Mouse (Mus musculus) heart, embryonic 10.5 days (tissue): ENCODE data around the gene Hist1h4k. TPM values are rescaled to one million over a fixed set of nuclear protein-coding genes. Genes with fewer than 3 reads are reported as not detected.
A peak's percentile ranks its signal among the peaks of the same experiment; 100 is the strongest.
"Not testable (repeated sequence)": the region's sequence is repeated elsewhere in the genome, so short reads cannot be mapped to it uniquely, and the experiment has no call there.

Source experiments
- DNase-seq: peaks from one replicate; pipeline ENCODE4 v3.0.0-alpha.2; 2017; ENCODE audit warnings: low spot score
- H3K27ac ChIP-seq: fragments of 300-500 bp; sonication (generic); 2 replicates; pipeline ENCODE4 v1.5.1; 2016; ENCODE audit warnings: mild to moderate bottlenecking
- H3K27me3 ChIP-seq: fragments of 300-500 bp; sonication (generic); 2 replicates; pipeline ENCODE4 v1.6.1; 2016; ENCODE audit warnings: mild to moderate bottlenecking; ENCODE audit not compliant: poor library complexity, insufficient read depth, severe bottlenecking
- H3K36me3 ChIP-seq: fragments of 300-500 bp; sonication (generic); 2 replicates; pipeline ENCODE4 v1.6.1; 2016; ENCODE audit warnings: mild to moderate bottlenecking, moderate library complexity
- H3K4me1 ChIP-seq: fragments of 300-500 bp; sonication (generic); 2 replicates; pipeline ENCODE4 v1.6.1; 2016; ENCODE audit warnings: mild to moderate bottlenecking
- H3K4me3 ChIP-seq: fragments of 300-500 bp; sonication (generic); 2 replicates; pipeline ENCODE4 v1.5.1; 2016; ENCODE audit warnings: mild to moderate bottlenecking, moderate library complexity
- H3K9me3 ChIP-seq: fragments of 300-500 bp; sonication (generic); 2 replicates; pipeline ENCODE4 v1.6.1; 2016; ENCODE audit warnings: mild to moderate bottlenecking, moderate library complexity
- WGBS: fragments of 180-500 bp; shearing (Covaris S2); methylation state at CpG from one replicate; pipeline ENCODE4 v1.1.7; 2016; 5-methylcytosine and 5-hydroxymethylcytosine counted together
- polyA plus RNA-seq: library from polyadenylated mRNA; unstranded; fragments of >200 nt; fragmentation: Nextera tagmentation; extraction: Ambion mirVana; gene quantifications from 2 replicates; pipeline ENCODE4 v1.2.1, GENCODE M21; 2016

The Hist1h4k gene
- polyA plus RNA-seq, 1 experiment from 2014 or later, result 3.8 TPM

DNA sequence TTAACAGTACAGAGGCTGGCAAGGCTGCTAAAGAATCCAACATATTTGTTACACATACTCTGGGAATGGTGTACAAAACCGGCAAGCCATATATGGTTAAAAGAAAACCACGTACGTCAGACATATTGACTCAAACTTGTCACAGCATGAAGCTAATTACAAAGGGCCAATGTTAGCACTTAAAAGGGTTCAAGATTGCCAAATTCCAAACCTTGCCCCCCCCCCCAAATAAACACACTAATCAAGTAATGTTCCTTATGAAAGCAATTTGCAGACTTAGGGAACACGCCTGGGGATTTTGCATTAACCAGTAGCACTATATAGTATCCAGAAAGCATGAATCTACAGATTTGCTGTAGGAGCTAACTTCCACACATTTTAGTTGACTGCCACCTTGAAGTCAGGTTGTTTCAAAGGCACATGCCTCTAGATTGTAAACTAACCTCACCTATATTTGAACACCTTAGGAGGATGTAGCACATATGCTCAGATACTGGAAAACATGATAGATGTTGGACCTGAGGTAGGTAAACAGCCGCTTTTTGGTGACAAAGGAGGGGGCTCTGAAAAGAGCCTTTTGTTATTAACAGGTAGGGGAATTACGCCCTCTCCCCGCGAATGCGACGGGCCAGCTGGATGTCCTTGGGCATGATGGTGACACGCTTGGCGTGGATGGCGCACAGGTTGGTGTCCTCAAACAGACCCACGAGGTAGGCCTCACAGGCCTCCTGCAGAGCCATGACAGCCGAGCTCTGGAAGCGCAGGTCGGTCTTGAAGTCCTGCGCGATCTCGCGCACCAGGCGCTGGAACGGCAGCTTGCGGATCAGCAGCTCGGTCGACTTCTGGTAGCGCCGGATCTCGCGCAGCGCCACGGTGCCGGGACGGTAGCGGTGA lies 32.3 kb upstream of the Hist1h4k start:
- Histone ChIP-seq H3K4me3 (peak overlapping the region; percentile 57), H3K4me1 (peaks cover 22% of the 10 kb centered on the region), H3K27ac (peak overlapping the region; percentile 90)
- not testable (repeated sequence) for H3K27me3 ChIP-seq, DNase-seq, H3K36me3 ChIP-seq, H3K9me3 ChIP-seq
- 2% methylated on average over 15 of the region's 35 CpGs for WGBS

DNA sequence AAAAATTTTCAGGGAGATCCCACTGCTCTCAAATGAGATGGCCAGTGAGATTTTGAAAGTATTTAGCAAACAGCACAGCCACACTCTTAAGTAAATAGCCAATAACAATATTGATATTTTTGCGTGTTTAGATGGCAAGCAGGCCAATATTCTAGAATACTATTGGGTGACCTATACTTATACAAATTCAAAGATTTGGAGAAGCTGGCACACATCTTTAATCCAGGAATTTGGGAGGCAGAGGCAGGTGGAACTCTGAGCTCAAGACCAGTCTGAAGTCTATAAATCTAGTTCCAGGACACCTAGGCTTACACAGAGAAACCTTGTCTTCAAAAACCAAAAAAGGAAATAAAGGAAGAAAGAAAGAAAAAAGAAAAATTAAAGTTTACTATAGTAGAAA lies 31.3 kb upstream of the Hist1h4k start:
- Histone ChIP-seq H3K9me3 (no peaks in the 10 kb centered on the region), H3K27ac (peak overlapping the region; percentile 82; the same call in 1 of the 2 replicates), H3K27me3 (no peaks in the 10 kb centered on the region), H3K4me1 (peaks cover 22% of the 10 kb centered on the region), H3K4me3 (no peak overlapping the region), H3K36me3 (no peaks in the 10 kb centered on the region)
- 88% methylated on average over 1 of the region's 1 CpGs for WGBS
- DNase-seq, result no peak

DNA sequence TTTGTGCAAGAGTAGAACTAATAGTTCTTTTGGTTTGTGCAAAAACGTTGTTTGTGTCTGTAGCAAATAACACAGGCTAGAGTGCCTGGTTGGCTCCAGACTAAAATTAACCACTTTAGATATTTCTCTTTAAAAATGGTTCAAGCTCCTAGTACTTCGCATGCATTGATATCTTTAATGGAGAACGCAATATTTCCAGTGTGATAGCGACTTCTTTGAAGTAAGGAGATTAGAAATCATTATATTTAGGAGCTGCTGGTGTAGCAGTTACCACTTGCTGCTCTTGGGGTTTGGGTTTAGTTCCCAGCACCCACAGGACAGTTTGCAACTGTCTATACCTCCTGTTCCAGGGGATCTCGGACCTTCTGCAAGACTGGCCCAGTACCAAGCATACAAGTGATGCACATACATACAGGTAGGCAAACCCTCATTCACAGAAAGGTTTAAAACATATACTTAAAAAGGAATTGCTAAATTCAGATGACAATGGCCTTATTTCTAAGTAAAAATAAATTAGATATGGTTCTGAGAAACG lies 30.8 kb upstream of the Hist1h4k start:
- no peaks in the 10 kb centered on the region for H3K9me3 ChIP-seq
- H3K27ac ChIP-seq, result peak overlapping the region; percentile 93
- no peak for DNase-seq
- H3K27me3 ChIP-seq, result no peaks in the 10 kb centered on the region
- H3K36me3 ChIP-seq, result no peaks in the 10 kb centered on the region
- H3K4me3 ChIP-seq, result peak overlapping the region; percentile 68
- peaks cover 20% of the 10 kb centered on the region for H3K4me1 ChIP-seq
- WGBS, result 41% methylated on average over 6 of the region's 6 CpGs

DNA sequence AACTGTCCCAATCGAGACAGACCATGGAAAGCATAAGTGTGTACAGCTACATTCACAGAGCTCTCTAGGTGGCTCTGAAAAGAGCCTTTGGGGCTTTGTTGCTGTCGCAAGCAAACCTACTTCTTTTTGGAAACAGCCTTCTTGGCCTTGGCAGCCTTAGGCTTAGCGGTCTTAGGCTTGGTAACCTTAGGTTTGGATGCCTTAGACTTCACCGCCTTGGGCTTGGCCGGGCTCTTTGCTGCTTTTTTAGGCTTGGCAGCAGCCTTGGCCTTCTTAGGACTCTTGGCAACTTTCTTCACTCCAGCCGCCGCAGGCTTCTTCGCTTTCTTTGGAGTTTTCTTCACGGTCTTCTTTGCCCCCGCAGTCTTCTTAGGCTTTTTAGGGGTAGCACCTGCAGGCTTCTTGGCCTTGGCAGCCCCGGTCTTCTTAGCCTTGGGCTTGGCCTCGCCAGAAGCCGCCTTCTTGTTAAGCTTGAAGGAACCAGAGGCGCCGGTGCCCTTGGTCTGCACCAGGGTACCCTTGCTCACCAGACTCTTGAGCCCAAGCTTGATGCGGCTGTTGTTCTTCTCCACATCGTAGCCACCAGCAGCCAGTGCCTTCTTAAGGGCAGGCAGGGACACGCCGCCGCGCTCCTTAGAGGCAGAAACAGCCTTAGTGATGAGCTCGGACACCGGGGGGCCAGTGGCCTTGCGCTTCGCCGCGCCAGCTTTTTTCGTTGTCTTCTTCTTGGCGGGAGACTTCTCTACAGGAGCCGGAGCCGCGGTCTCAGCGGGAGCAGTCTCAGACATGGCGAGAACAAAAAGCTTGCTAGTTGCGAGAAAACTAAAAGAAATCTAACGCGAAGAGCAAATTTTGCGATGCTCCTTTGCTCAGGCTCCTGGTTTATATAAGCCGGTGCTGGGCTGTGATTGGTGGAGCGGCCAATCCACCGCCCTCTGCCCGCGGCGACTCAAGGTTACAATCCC lies 29.7 kb upstream of the Hist1h4k start, which contains the start of gene Hist1h1b:
Hist1h1b (minus strand) TSS at position 859 of the 965 bp plus-strand sequence.
- under 1% methylated on average over 44 of the region's 44 CpGs for WGBS
- peak within 1 kb of the TSS; percentile 68 for H3K4me3 ChIP-seq
- no peaks in the 10 kb centered on the region for H3K9me3 ChIP-seq
- H3K27me3 ChIP-seq, result no peaks in the 10 kb centered on the region
- H3K27ac ChIP-seq, result peak within 1 kb of the TSS; percentile 93
- DNase-seq, result peak; percentile 90
- H3K36me3 ChIP-seq, result no peaks in the 10 kb centered on the region
- peaks cover 16% of the 10 kb centered on the region for H3K4me1 ChIP-seq

DNA sequence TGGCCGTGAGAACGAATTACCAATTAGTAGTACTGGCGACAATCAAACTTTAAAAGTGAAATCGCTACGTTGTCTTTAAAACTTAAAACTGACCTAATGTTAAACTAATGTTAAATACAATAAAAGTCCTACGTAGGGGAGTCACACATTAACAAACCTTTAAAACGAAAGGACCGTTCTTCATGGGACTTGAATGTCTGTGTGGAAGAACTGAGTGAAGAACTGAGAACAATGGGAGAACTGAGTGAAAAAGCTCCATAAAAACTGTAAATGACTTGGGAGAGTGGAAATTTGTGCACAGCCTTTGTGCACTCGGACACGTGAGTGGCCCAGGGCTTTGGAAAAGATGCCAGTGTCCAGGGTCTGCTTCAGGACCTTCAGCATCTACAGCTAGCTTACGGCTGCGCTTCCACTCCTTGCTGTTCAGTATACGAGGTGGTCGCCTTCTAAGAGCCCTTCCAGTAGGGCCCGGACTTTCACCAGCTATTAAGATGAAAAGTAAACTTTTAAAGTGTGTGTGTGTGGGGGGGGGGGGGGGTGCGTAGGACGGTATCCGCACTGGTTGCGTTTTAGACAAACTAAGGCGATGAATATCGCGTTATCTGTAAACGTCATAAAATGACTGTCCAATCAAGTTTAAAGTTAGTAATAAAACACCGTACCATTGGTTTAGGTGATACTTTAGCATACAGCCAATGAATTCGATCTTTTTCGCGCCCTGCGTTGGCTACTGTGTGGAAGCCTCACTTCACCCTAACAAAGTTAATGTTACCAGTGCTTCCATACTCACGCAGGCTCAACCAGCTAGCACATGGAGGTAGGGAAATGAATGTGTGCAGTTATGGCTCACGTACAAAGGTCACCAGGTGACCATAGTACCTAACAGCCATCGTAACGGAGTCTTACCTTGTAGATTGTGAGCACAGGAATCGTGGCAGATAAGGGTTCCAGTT lies 28.8 kb upstream of the Hist1h4k start:
- H3K9me3 ChIP-seq, result no peaks in the 10 kb centered on the region
- DNase-seq, result peak; percentile 86
- H3K4me3 ChIP-seq, result peak overlapping the region; percentile 68
- 9% methylated on average over 32 of the region's 33 CpGs for WGBS
- no peaks in the 10 kb centered on the region for H3K27me3 ChIP-seq
- H3K27ac ChIP-seq, result peak overlapping the region; percentile 93
- no peaks in the 10 kb centered on the region for H3K36me3 ChIP-seq
- H3K4me1 ChIP-seq, result peaks cover 13% of the 10 kb centered on the region

DNA sequence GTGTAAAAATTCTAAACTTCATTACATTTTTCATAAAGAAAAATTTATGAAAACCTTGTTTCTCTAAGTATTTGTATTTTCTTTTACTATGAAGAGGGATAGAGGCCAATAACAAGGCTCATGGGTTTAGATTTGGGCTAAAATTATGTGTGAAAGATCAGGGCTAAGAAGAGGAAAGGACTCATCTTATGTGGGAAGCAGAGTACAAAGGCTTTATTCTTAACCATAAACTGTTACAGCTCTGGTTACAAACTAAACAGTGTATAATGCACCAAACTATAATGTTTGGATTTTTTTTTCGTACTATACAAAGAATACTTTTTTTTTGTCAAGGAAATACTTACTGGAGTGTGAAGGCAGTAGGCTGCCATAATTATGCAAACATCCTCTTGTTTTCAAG lies 5.4 kb upstream of the Hist1h4k start:
- no peak for DNase-seq
- no peaks in the 10 kb centered on the region for H3K9me3 ChIP-seq
- WGBS, result 86% methylated on average over 1 of the region's 1 CpGs
- peaks cover 17% of the 10 kb centered on the region; the same call in 1 of the 2 replicates for H3K4me1 ChIP-seq
- H3K36me3 ChIP-seq, result no peaks in the 10 kb centered on the region
- peak overlapping the region; percentile 60 for H3K4me3 ChIP-seq
- no peak overlapping the region for H3K27ac ChIP-seq
- H3K27me3 ChIP-seq, result no peaks in the 10 kb centered on the region

DNA sequence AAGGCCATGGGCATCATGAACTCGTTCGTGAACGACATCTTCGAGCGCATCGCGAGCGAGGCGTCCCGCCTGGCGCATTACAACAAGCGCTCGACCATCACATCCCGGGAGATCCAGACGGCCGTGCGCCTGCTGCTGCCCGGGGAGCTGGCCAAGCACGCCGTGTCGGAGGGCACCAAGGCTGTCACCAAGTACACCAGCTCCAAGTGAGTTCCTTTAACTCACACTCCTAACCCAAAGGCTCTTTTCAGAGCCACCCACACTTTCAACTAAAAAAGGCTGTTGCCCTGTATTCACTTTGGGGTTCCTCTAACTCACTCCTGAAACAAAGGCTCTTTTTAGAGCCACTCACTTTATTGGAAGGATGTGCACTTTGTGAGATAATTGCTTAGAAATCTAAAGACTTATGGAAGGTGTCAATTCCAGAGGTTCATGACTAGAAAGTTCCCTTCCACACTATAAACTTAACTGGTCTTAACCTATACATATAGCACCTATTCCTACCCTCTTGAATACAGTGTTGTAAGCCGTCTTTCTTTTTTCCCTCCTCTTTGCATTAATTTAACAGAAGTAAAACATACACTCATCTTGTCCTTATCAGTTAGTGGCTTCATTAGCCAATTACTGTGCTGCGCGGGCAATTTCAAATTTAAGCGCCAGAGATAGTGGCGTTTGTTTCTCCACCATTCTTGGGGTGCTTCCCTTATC lies 4.1 kb upstream of the Hist1h4k start:
- H3K9me3 ChIP-seq, H3K27me3 ChIP-seq, H3K36me3 ChIP-seq: not testable (repeated sequence)
- H3K4me3 ChIP-seq, result peak overlapping the region; percentile 60
- H3K27ac ChIP-seq, result peak overlapping the region; percentile 83
- H3K4me1 ChIP-seq, result peaks cover 17% of the 10 kb centered on the region; the same call in 1 of the 2 replicates
- WGBS, result under 1% methylated on average over 23 of the region's 26 CpGs
- DNase-seq, result peak; percentile 86

DNA sequence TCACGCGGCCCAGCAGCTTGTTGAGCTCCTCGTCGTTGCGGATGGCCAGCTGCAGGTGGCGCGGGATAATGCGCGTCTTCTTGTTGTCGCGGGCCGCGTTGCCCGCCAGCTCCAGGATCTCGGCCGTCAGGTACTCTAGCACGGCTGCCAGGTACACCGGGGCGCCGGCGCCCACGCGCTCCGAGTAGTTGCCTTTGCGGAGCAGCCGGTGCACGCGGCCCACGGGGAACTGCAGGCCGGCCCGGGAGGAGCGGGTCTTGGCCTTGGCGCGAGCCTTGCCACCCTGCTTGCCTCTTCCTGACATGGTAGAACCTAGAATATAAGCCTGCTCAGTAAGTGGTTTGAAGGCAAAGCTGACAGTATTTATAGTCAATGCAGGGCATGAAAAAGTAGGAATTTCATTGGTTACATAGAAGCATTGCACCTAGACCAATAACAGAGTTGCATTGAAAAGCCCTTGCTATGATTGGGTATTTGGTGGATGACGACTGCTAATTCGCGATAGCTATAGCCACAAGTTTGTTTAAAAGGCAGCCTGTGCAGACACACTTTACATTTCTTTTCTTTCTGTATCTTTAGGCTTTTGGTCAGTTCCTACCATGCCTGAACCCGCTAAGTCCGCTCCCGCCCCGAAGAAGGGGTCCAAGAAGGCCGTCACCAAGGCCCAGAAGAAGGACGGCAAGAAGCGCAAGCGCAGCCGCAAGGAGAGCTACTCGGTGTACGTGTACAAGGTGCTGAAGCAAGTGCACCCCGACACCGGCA lies 3.4 kb upstream of the Hist1h4k start, which contains the start of the genes Hist1h2ak and Hist1h2bn:
Hist1h2ak (minus strand) TSS at position 304 of the 762 bp plus-strand sequence.
Hist1h2bn (plus strand) TSS at position 600 of the 762 bp plus-strand sequence.
- H3K9me3 ChIP-seq, H3K36me3 ChIP-seq, H3K27me3 ChIP-seq: not testable (repeated sequence)
- H3K4me3 ChIP-seq, result peak within 1 kb of the TSS; percentile 60
- peaks cover 17% of the 10 kb centered on the region; the same call in 1 of the 2 replicates for H3K4me1 ChIP-seq
- WGBS, result 0% methylated on average over 48 of the region's 50 CpGs
- H3K27ac ChIP-seq, result peak within 1 kb of the TSS; percentile 89
- peak; percentile 93 for DNase-seq

DNA sequence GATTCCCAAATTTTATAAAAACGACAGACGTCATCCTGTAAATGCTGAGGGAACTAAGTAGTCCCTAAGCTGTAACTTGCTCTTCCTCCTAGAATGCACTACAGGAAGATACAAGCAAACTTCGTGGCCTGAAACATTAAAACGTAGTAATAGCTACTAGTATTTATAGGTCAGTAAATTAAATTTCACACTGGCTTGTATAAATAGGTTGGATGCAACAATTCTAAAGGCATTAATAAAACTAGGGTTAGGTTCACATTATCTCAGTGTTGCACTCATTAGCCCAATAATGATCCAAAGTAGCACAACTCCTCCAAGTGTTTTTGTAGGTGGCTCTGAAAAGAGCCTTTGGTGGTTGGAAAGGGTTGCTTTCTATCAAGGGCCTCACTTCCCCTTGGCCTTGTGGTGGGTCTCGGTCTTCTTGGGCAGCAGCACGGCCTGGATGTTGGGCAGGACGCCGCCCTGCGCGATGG lies 2.8 kb upstream of the Hist1h4k start:
- DNase-seq, result no peak
- peak overlapping the region; percentile 89 for H3K27ac ChIP-seq
- H3K9me3 ChIP-seq, result no peaks in the 10 kb centered on the region
- no peaks in the 10 kb centered on the region for H3K27me3 ChIP-seq
- H3K4me3 ChIP-seq, result peak overlapping the region; percentile 55
- H3K4me1 ChIP-seq, result peaks cover 17% of the 10 kb centered on the region; the same call in 1 of the 2 replicates
- H3K36me3 ChIP-seq, result no peaks in the 10 kb centered on the region
- 4% methylated on average over 10 of the region's 10 CpGs for WGBS

DNA sequence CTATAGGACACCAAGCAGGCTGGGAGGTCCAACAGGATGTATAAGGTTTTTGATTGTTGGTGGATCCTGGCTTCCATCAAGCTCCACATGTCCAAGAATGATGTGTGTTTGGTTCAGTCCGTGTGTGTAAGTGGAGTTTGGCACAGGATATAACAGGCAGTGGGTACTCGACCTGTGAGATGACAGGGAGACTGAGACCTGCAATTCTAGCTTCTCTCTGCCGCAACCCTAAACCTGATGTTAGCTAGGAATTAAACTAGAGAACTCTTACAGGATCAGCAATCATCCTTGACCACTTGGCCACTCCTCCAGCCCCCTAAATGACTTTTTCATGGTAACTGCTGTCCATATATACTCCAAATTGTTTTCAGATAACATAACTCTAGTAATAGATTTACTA lies 2.1 kb upstream of the Hist1h4k start:
- peaks cover 17% of the 10 kb centered on the region; the same call in 1 of the 2 replicates for H3K4me1 ChIP-seq
- peak overlapping the region; percentile 89 for H3K27ac ChIP-seq
- peak overlapping the region; percentile 55 for H3K4me3 ChIP-seq
- WGBS, result 42% methylated on average over 3 of the region's 3 CpGs
- DNase-seq, result no peak
- no peaks in the 10 kb centered on the region for H3K9me3 ChIP-seq
- H3K36me3 ChIP-seq, result 0 out of 2 replicates have a peak, but pooled peaks cover 1% of the 10 kb centered on the region
- H3K27me3 ChIP-seq, result no peaks in the 10 kb centered on the region
